Mouse (Mus musculus): ENCODE results near the gene Gigyf1. TPM values are rescaled to one million over a fixed set of nuclear protein-coding genes. Genes with fewer than 3 reads are reported as not detected.

Gigyf1 gene
- total and polyA plus RNA-seq, 2 experiments from 2014 or later, result 10.6 to 25.2 TPM

DNA sequence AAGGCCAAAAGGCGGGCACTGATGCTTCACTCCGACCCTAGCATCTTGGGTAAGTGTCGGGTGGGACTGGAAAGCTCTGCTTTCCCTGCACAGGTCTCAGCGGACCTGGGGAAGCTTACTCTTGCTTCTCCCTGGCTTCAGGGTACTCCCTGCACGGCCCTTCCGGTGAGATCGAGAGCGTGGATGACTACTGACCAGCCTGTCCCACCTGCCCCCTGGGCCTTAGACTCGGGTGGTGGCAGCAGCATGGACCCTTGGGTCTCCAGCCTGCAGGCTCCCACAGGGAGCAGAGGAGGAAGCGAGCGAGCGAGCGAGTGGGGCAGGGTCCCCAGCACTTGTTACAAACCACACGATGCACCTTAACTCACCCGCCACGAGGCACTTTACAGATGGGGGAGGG is 7.2 kb downstream of the Gigyf1 start:
- DNase-seq, result no peak
- Histone ChIP-seq H3K4me2 (ENCODE audit: low read depth) (no peak overlapping the region), H3K9me3 (ENCODE audit: low read length) (no peaks in the 10 kb centered on the region), H3K27me3 (ENCODE audit: insufficient read depth, low read length) (no peaks in the 10 kb centered on the region), H3K9ac (no peak overlapping the region), H3K27ac (ENCODE audit: low read depth, low read length) (peak overlapping the region; percentile 45; the same call in 1 of the 2 replicates), H3K4me1 (ENCODE audit: insufficient read depth) (no peaks in the 10 kb centered on the region), H3K4me3 (ENCODE audit: low read depth, low read length) (no peak overlapping the region), H3K36me3 (ENCODE audit: insufficient read depth) (peaks cover 89% of the 10 kb centered on the region)
- ATAC-seq, result no peak
- no peak for TF ChIP-seq CTCF (IDR thresholded peaks at IDR 0.05; ENCODE audit: low read depth)
- 70% methylated on average over 16 of the region's 16 CpGs for WGBS

DNA sequence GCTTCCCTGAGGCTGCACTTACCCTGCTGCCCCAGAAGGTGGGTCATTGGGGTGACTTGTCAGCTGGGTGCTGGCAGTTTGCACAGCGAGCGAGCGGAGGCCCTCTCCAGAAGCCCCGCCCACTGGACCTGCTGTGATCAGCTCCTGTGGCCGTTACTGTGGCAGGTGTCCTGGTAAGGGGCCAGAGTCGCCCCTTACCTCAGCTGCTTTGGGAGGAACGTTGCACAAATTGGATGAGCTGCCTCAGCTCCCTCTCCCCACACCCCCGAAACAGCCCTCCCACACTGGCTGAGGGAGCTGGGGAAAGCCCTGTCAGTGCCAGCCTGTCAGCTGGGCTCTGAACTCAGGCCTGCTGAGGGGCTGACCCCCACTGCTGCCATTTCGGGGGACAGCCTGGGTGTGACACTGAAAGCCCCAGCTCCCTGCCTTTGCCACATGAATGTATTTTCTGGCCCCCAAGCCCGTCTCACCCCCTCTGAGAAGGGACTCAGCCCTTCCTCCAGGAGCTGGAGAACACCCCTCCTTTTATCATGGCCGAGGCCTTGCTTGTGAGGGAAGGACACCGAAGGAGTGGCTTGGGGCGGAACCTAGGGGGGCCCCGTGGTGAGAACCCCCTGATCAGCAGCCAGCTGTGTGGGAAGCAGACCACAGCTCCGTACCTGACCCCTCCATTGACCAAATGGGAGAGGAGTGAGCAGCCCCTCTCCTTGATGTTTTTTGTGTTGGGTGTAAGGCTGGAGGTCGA is 8.0 kb downstream of the Gigyf1 start:
- H3K4me1 ChIP-seq (ENCODE audit: insufficient read depth), result no peaks in the 10 kb centered on the region
- no peak for TF ChIP-seq CTCF (IDR thresholded peaks at IDR 0.05; ENCODE audit: low read depth)
- H3K27ac ChIP-seq (ENCODE audit: low read depth, low read length), result peak overlapping the region; percentile 57; the same call in 1 of the 2 replicates
- peaks cover 80% of the 10 kb centered on the region for H3K36me3 ChIP-seq (ENCODE audit: insufficient read depth)
- ATAC-seq (no peak), DNase-seq (no peak)
- H3K9me3 ChIP-seq (ENCODE audit: low read length), result no peaks in the 10 kb centered on the region
- H3K9ac ChIP-seq, result no peak overlapping the region
- 37% methylated on average over 16 of the region's 16 CpGs for WGBS
- no peaks in the 10 kb centered on the region for H3K27me3 ChIP-seq (ENCODE audit: insufficient read depth, low read length)
- H3K4me3 ChIP-seq (ENCODE audit: low read depth, low read length), result no peak overlapping the region
- no peak overlapping the region for H3K4me2 ChIP-seq (ENCODE audit: low read depth)

DNA sequence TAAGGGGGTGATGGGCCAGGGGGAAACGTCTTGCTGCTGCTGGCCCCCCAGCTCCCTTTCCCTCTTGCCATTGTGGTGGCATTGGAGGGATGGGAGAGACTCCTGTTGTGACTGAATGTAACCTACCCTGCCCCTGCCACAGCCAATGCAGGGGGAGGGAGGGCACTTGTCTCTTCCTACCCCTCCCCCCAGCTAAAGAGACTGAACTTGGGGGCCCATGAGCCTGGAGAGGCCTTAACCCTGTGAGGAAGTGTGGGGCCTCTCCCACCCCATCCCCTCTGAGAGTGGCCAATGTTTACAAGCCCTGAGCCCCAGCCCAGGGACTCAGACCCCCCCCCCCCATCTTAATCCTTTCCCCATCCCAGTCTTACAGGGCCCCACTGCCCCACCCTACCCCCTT is 9.1 kb downstream of the Gigyf1 start:
- no peak for ATAC-seq
- Histone ChIP-seq H3K4me3 (ENCODE audit: low read depth, low read length) (no peak overlapping the region), H3K27me3 (ENCODE audit: insufficient read depth, low read length) (no peaks in the 10 kb centered on the region), H3K4me1 (ENCODE audit: insufficient read depth) (no peaks in the 10 kb centered on the region), H3K4me2 (ENCODE audit: low read depth) (no peak overlapping the region), H3K36me3 (ENCODE audit: insufficient read depth) (peaks cover 70% of the 10 kb centered on the region), H3K9ac (no peak overlapping the region), H3K27ac (ENCODE audit: low read depth, low read length) (no peak overlapping the region), H3K9me3 (ENCODE audit: low read length) (no peaks in the 10 kb centered on the region)
- TF ChIP-seq CTCF (IDR thresholded peaks at IDR 0.05; ENCODE audit: low read depth), result no peak
- 20% methylated on average over 1 of the region's 1 CpGs for WGBS
- no peak for DNase-seq

DNA sequence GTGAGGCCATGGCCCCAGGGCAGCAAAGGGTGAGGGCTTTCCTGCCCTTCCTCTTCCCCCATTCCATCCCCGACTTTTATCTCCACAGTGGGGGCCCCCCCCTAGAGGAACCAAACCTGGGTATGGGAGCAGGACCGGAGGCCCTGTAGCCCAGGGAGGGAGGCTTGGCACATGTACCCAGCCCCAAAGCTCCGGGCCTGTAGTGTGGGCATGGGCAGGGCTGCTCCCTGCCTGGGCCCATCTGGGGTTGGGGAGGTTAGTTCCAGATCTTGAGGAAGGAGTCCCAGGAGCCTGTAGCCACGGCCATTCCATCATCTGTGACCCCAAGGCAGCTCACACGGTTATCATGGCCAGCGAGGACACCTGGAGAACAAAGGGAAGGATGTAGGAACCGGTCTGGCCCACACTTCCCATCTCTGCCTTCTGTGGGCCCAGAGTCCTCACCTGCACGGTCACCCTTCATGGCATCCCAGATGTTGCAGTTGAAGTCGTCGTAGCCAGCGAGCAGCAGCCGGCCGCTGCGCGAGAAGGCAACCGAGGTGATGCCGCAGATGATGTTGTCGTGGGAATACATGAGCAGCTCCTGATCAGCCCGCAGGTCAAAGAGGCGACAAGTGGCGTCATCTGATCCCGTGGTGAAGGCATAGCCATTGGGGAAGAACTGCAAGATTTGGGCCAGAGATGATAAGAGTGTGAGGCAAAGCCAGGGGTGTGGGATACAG is 10.1 kb downstream of the Gigyf1 start:
- H3K4me2 ChIP-seq (ENCODE audit: low read depth), result no peak overlapping the region
- DNase-seq (no peak), ATAC-seq (no peak)
- WGBS, result 83% methylated on average over 22 of the region's 22 CpGs
- H3K9me3 ChIP-seq (ENCODE audit: low read length), result no peaks in the 10 kb centered on the region
- no peaks in the 10 kb centered on the region for H3K27me3 ChIP-seq (ENCODE audit: insufficient read depth, low read length)
- no peaks in the 10 kb centered on the region for H3K4me1 ChIP-seq (ENCODE audit: insufficient read depth)
- no peak overlapping the region for H3K4me3 ChIP-seq (ENCODE audit: low read depth, low read length)
- H3K27ac ChIP-seq (ENCODE audit: low read depth, low read length), result 0 out of 2 replicates have a peak overlapping the region, but pooled peaks have one; percentile 4
- no peak for TF ChIP-seq CTCF (IDR thresholded peaks at IDR 0.05; ENCODE audit: low read depth)
- H3K36me3 ChIP-seq (ENCODE audit: insufficient read depth), result peaks cover 60% of the 10 kb centered on the region
- H3K9ac ChIP-seq, result no peak overlapping the region

DNA sequence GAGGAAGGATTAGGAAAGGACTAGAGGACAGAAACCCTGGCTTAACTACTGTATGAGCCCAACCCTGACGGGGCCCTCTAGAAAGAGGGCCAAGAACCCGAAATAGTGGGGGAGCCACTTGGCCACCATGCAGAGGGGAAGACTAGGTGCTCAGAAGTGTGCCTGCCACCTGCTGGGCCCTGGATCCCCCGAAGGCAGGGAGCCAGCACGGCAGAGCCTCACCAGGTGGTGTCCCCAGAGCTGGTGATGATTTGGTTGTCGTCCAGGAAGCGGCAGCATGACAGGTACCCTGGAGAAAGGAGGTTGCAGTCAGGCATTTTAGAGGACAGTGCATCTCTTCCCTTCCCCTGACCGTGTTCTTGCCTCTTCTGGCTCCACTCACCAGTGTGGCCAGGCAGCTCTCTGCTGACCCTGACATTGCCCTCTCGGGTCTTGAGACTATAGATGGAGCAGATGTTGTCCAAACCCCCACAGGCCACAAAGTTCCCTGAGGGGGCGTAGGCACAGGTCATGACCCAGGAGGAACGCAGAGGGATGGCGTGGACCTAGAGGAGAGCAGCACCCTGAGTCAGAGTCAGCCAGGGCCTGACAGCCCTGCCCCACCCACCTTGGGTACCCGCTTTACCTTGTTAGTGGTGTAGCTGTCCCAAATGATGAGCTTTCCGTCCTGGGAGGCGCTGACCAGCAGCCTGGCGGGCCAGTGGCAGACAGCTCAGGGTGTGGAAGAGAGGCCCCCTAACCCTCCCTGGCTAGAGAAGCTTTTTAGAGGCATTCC is 11.1 kb downstream of the Gigyf1 start:
- 0 out of 2 replicates have a peak overlapping the region, but pooled peaks have one; percentile 29 for H3K27ac ChIP-seq (ENCODE audit: low read depth, low read length)
- 0 out of 2 replicates have a peak overlapping the region, but pooled peaks have one; percentile 18 for H3K9ac ChIP-seq
- no peaks in the 10 kb centered on the region for H3K4me1 ChIP-seq (ENCODE audit: insufficient read depth)
- DNase-seq (no peak), ATAC-seq (no peak)
- no peaks in the 10 kb centered on the region for H3K27me3 ChIP-seq (ENCODE audit: insufficient read depth, low read length)
- no peaks in the 10 kb centered on the region for H3K9me3 ChIP-seq (ENCODE audit: low read length)
- TF ChIP-seq CTCF (IDR thresholded peaks at IDR 0.05; ENCODE audit: low read depth), result no peak
- WGBS, result 70% methylated on average over 15 of the region's 15 CpGs
- H3K4me3 ChIP-seq (ENCODE audit: low read depth, low read length), result no peak overlapping the region
- H3K36me3 ChIP-seq (ENCODE audit: insufficient read depth), result peaks cover 50% of the 10 kb centered on the region
- H3K4me2 ChIP-seq (ENCODE audit: low read depth), result peak overlapping the region; percentile 90

DNA sequence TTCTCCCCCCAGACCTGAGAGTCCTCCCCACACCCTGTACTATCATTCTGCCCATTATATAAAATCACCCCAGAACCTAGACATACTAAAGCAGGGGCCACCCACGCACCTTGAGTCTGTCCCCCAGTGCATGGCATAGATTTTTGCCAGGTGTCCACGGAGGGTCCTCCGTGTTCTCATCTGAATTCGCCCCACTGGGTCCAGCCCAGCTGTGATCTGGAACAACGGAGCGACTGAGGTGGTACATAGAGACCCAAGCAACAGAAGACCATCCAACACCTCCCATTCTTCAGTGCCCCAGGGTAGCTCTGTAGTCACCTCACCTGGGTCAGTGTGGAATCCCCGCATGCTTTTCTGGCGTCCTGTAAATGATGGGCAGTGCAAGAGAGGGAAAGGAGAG is 11.7 kb downstream of the Gigyf1 start:
- H3K4me1 ChIP-seq (ENCODE audit: insufficient read depth), result no peaks in the 10 kb centered on the region
- 61% methylated on average over 8 of the region's 8 CpGs for WGBS
- H3K36me3 ChIP-seq (ENCODE audit: insufficient read depth), result peaks cover 43% of the 10 kb centered on the region
- peak overlapping the region; percentile 98 for H3K9ac ChIP-seq
- no peaks in the 10 kb centered on the region for H3K27me3 ChIP-seq (ENCODE audit: insufficient read depth, low read length)
- peak overlapping the region; percentile 58 for H3K4me3 ChIP-seq (ENCODE audit: low read depth, low read length)
- peak overlapping the region; percentile 90 for H3K4me2 ChIP-seq (ENCODE audit: low read depth)
- ATAC-seq, result no peak
- no peak for DNase-seq
- peak overlapping the region; percentile 98 for H3K27ac ChIP-seq (ENCODE audit: low read depth, low read length)
- no peak for TF ChIP-seq CTCF (IDR thresholded peaks at IDR 0.05; ENCODE audit: low read depth)
- no peaks in the 10 kb centered on the region for H3K9me3 ChIP-seq (ENCODE audit: low read length)

All from forebrain, postnatal 0 days (tissue).